Mouse (Mus musculus): ENCODE measurements around the gene Psap. TPM values are rescaled to one million over a fixed set of nuclear protein-coding genes. Genes with fewer than 3 reads are reported as not detected.

Gene Psap
- total RNA-seq, 2 experiments from 2014 or later = 405 to 444 TPM

DNA sequence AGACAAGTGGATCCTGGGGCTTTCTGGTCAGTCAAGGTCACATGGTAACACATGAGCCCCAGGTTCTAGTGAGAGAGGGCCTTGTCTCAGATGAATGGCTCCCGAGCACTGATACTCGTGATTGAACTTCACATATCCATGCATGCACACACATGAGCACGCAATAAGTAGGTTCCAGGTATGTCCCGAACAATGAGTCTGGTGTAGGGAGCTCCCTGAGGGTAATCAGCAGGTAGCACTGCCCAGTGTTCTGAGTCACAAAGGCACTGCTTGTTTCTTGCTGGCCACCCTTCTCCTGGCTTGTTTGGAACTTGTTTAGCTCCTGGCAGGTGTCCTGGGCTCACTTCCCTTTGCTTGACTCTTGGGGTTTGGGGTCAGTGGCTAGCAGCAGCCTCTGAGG is 9.7 kb downstream of the Psap start:
- no peak for DNase-seq

DNA sequence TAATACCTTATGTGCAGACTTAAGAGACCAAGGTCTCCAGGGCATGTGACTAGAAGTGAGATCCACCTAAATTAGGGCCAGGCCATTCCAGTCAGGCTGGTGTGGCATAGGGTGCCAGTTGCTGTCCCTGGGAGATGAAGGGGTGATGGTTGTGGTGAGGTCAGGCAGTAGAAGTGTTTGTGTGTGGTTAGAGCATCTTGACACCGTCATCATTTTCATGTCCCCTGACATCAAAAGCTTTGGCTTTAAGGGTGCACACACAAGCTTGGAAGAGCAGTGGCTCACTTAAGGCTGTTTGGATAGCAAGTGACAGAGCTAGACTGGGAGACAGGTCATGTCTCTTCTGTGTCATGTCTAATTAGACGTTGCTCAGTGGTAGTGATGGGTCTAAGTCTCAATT is 10.3 kb downstream of the Psap start:
- DNase-seq = no peak

DNA sequence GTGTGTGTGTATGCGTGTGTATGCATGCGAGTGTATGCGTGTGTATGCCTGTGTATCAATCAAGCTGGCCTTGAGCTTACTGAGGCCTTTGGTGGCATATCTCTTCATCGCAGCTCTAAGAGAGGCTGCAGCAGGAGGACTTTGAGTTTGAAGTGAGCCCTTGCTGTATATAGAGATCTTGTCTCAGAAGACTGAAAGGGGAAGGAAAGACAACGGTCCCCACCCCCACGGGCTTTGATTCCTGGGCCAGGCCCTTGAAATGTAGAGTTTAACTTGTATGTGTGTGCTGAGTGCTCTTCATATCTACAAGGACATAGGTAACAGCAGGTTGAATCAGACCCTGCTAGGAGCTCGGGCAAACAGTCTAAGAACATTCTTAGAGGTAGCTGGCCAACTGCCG is 11.8 kb downstream of the Psap start:
- DNase-seq = no peak

DNA sequence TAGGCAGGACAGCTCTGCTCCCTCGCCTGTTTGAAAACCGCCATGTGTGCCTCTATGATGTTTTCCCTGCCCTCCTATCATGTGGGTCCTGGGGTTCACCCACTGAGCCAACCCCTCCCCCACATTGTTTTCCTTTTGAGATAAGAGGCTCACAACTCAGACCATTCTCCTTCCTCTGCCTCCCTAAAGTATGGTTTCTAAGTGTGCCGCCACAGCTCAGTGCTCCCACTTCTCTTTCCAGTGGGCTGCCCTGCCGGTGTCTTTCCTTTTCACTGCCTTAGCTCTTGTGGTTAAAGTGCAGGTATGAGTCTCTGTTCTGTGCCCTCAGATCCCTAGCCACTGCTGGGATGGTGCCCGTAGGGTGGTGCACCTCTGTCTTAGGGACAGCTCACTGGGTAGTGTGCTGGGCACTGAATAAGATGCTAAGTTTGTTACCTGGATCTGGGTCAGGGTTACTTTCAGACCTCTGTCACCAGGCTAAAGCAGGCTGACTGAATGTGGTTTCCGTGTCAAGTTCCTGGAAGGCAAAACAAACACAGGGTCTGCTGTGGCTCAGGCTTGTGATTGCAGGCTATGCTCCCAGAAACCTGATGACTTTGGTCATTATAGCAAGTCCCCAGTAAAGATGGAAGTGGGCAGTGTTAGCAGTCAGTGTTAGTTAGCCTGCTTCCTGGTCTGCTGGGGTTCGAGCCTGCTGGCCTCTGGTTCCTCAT is 12.8 kb downstream of the Psap start:
- DNase-seq = no peak

DNA sequence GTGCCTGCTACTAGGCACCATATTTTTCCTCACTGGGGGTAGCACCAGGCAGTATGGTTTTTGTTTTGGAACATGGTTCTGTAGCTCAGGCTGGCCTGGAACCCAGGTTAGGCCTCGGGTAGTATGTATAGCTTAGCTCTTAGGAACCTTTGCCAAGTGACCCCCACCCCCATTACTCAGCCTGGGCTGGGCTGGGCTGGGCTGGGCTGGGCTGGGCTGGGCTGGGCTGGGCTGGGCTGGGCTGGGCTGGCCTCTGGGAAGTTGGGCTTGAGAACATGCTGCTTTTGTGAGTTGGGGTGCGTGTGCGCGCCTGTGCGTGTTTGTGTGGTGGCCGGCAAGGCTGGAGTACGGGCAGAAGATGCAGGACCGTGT is 13.3 kb downstream of the Psap start:
- DNase-seq = no peak

DNA sequence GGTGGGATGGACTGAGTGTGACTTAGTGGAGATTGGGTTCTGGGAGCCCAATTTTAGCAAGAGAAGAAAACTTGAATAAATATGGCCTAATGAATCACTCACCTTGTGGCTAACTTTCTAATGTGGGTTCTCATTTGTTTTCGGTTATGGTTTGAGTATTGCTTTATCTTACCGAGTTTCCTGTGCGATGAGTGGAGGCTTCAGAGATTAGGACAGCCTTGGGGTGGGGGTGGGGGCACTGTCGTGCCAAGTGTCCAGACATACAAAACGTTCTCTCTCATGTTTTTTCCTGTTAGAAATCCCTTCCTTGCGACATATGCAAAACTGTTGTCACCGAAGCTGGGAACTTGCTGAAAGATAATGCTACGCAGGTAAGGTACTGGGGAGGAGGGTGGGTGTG is 14.8 kb downstream of the Psap start:
- no peak for DNase-seq

DNA sequence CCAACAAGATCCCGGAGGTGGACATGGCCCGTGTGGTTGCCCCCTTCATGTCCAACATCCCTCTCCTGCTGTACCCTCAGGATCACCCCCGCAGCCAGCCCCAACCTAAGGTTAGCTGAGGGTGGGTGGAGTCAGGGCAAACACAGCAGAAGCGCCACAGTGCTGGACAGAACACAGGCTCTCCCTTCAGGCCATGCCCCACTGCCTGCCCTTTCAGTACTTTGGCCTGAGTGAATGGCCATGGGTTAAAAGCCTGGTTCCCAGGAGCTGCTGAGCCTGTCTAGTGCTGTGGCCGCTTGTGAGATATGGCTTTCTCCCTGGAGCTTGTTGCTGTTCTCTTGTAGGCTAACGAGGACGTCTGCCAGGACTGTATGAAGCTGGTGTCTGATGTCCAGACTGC is 17.2 kb downstream of the Psap start:
- DNase-seq = no peak

DNA sequence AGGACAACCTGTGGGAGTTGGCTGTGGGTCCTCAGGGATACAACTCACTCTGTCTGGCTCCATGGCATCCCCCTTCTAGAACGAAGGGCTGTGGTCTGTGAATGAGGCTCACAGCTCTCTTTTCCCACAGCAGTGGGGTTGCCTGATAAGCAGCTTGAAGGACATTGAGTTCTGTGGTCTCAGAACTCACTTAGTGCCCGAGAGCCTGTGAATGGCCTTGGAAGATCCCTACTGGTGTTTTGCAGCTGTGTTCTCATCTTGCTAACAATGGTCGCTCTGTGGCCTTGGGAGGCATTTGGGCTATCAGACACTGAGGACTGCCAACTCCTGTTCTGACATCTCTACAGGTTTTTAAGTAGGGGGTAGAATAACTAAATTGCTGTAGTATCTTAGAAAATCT is 17.9 kb downstream of the Psap start:
- no peak for DNase-seq

DNA sequence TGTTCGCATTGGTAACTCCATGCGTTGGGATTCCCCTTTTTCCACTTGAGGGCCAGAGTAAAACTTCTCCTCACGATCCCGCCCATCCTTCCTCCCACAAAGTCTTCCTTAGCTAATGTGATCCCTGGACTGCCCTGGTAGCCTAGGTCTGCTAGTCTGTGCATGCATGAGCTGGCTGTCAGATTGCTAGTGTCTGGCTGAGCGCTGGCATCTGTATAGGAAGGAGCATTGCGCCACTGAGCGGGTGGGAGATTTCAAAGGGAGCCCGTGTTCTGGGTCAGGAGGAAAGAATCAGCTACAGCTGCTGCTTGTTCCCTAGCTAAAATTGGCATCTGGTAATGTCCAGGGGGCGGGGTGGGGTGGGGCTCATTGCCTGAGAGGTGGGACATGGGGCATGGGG is 18.6 kb downstream of the Psap start:
- no peak for DNase-seq

DNA sequence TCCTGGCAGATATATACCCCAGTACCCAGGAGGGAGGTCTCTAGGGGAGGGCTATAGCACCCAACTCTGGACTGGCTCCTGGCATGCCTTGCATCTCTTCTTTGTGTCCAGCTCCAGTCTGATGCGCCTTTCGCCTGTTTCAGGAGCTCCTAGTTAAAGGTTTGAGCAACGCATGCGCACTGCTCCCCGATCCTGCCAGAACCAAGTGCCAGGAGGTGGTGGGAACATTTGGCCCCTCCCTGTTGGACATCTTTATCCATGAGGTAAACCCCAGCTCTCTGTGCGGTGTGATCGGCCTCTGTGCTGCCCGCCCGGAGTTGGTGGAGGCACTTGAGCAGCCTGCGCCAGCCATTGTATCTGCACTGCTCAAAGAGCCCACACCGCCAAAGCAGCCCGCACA is 22.2 kb downstream of the Psap start:
- DNase-seq = no peak

DNA sequence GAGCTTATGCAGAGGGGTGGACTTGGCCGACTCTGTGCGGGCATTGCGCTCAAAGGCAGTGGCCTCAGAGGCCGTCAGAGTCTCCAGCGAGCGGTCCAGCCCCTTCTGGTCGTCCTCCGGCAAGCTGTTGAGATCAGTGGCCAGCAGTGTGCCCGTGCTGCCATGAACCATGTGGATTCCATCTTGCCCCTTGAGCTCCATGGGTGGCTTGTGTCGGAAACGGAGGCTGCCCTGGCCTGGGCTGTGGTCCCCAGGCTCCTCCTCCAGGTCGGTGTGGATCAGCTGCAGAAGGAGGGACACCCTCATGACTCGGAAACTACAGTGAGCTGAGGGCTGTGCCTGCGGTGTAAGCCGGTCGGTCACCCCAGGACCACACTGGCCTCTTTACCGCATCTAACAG is 26.0 kb downstream of the Psap start:
- no peak for DNase-seq

DNA sequence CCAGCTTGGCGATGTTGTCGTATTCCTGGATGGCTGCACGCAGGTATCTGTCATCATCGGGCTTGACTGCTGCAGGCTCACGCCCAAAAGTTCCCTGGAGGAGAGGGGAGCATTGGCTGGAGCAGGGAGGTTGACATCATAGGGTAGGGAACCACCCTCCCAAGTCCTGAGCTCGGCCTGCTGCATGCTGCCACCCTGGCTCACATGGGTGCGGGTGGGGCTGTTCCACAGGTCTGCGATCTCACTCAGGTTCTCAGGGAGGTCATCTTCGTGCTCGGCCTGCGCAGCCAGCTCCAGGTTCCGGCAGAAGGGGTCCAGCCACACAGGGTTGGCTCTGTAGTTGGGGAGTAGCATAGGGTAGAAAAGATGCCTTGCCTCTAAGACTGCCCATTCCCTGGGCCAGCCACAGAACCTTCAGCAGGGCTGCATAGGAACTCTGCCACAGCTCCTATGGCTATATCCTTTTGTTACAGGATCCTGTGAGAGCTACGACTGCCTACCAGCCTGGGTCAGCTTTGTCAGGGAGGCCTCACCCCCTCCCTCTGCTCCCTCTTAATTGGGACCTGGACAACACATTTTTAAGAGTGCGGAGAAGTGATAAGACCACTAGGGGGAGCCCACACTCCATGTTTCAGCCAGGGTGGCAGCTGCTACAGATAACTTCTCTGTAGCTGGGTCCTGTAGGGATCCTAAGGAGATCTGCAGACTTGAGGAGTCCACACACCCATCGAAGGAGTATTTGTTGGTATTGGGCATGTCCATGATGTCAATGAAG is 27.6 kb downstream of the Psap start:
- DNase-seq = peak; percentile 73

DNA sequence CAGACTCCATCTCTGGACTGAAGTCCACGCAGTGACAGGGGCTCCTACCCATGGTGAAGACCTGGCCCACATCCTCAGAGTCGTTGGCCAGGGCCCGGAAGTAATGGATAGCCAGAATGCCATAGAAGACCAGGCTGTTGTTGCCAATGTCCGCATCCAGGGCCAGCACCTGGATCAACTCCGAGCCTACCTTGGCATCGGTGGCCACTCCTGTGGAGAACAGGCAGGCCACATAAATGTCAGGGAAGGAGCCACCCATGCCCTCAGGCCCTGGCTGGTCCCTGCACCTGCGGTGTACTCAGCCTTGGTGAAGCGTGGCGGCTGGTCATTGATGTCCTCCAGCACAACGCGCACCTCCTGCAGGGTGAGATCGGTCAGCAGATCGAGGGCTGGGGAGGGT is 33.2 kb downstream of the Psap start:
- no peak for DNase-seq

DNA sequence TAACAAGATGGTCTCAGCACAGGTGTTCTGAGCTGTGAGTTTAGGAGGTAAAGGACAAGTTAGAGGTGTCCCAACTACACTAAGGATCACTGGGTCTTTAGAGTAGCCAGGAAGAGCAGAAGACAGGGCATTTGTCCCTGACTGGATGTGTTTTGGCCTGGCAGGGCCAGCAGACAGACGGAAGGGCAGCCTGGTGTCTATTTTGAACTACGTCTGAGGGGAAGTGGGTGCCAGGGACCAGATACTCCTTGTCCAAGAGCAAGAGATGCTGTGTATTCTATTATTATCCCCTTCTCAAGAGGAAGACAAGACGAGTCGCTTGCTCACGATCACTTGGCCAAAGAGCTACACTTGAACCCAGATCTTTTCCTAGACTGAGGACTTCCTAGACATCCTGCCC is 36.2 kb downstream of the Psap start:
- no peak for DNase-seq

DNA sequence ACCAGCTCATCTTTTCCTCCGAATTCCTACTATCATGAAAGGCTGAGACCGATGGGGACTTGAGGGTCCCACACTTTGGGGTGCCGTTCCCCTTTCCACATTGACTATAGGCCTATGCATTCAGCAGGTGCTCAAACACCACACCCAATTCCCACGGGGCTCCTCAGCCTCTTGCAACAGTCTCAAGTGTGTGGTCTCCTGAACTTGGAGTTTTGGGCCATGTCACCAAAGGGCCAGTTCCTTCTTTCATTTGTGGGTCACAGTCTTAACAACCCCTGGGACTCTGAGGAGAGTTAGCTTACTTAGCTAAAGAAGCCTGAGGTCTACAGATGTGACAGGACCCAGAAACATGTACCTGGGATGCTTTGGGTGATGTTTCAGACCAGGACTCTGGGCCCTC is 38.7 kb downstream of the Psap start:
- no peak for DNase-seq

DNA sequence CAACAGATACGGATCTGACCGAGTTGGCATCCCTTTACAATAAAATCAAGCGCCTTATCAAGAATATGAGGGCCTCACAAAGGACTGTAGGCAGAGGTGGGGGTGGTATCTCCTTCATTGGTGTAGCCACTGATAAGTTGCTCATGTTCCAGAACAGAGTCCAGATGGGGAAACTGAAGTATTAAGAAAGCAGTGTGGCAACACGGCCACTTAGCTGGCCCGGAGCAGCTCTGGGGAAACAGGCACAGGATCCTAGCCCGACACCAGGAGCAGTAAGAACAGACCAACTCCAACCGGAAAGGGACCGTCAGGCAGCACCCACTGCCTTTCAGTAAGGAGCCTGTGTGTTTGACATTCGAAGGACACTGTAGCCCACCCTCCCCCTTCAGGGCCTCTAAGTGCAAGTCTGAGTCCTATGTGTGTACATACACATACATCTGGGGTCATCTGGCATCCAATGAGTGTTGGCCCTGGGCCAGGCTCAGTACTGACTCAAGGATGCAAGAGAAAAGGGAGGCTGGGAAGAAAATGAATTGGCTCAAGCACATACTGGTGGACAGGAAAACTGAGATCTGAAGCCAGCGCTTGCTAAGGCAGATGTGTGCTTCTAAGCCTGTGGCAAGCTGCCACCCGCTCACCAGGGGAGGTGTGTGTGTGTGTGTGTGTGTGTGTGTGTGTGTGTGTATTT is 51.7 kb downstream of the Psap start:
- DNase-seq = peak; percentile 26

DNA sequence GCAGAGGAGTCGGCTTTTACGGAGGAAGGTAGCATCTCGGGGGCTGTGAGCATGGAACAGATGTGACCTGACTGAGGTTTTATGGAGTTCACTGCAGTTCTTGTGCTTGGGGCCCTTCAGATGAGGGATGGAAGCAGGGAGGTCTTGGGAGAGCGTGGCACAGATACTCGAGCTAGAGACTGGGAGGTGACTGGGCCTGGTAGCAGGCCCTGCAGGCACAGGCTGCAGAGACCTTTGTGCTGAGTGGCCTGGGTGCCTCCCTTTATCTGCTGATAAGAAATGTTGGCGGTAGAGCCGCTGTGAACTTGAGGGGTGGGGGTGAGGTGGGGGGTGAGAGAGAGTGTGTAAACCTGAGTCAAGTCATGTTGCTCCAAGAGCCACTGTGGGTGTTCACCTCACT is 57.2 kb downstream of the Psap start:
- DNase-seq = no peak

DNA sequence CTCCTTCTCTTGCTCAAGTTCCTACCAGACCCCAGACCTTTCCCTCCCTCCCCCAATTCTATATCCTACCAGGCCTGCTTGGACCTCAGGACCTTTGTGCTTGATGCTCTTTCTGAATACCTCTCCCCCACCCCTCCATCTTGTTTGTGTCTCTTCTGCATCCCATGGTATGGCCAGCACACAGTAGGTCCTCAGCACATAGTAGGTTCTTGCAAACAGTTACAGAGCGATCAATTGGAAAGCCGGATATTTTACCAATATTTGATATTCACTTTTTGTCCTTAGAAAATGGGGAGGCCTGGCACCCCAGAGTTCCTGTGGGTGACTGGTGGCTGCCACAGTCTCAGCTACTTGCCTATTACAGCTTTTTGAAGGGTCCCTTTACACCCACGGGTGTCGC is 57.6 kb downstream of the Psap start:
- DNase-seq = no peak

DNA sequence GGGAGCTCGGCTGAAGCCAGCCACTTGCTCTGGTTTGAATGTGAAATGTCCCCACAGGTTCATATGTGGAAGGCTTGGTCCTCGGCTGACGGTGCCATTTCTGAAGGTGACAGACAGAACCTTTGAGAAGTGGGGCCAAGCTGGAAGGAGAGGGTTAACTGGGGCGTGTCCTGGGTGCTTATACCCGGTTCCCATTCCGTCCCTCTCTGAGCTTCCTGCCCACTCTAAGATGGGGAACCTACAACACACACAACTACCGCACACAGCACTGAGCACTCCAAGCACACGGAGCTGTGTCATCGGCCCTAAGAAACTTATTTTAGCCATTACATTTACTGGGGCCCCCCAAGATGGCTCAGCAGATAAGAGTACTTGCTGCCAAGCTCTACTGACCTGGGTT is 64.1 kb downstream of the Psap start:
- no peak for DNase-seq

DNA sequence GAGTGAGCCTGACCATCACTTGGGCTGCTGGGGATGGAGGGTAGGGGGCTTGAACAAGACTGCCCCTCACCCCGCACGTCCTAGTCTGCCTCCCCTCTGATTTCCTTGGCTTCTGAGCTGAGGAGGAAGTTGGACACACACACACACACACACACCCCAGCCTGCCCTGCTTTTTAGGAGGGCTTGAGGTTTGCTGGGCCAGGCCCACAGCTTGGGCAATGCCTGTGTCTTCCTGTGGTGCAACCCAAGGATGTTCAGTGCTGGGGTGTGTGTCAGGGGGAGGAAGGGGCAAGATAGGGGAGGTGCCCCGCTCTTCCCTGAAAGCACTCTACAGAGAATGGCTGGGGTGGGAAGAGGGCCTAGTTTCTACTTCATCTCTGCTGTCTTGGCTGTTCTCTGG is 66.7 kb downstream of the Psap start:
- no peak for DNase-seq

DNA sequence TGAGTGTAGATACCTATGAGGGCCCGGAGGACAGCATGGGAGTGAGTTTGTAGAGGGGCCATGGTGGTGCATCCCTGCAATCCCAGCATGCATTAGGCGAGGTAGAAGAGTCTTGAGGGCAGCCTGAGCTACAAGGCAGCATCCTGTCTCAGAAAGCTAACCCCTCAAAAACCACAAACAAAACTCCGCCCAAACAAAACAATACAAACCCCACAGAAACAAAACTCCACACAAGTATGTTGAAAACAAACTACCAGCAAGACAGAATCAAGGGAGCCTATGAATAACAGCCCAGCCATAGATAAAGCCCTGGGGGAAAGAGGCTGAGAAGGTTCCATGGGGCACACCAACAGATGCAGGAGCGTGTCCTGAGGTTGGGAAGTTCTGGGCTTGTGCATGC is 68.6 kb downstream of the Psap start:
- no peak for DNase-seq

DNA sequence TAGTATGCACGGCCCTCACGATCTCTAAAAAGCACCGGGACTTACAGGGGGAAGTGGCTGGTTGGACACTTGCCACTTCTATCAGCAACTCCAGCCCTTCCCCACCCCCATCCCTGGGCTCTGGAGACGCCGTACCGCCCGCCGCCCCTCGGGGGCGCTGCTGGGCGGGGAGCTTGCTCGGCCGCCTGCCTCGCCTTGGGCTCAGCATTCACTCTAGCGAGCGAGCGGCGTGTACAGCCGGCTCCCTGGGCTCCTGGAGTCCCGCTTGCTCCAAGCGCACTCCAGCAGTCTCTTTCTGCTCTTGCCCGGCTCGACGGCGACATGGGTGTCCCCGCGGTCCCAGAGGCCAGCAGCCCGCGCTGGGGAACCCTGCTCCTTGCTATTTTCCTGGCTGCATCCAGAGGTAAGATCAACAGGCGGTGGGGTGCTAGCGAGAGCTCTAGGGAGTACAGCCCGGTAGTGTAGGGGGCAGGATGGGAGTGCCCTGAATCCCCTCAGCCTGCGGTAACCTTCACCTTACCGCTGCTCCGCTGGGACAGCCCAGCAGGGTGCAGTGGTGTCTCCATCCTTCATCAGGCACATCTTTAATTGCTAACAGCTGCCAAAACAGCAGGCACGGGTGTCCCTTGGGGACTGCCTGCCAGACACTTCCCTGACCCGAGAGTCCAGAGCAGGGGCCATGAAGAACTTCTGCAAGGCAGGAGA is 69.4 kb downstream of the Psap start, which contains the start of gene Vsir:
Gene Vsir, plus strand, starts transcription at position 151 of the 705 bp plus-strand sequence.
- peak; percentile 87 for DNase-seq

All from gastrocnemius, postnatal 10 days (tissue).